Mouse (Mus musculus) T-helper 17 cell (primary cell): Measurements from ENCODE around the gene Aanat.
"Not testable (repeated sequence)": the region's sequence is repeated elsewhere in the genome, so short reads cannot be mapped to it uniquely, and the experiment has no call there.

Source experiments
- in situ Hi-C, 2 experiments: fragments of 300-600 bp; cut with MboI, MseI; formaldehyde crosslinking; loops; 1 replicate in 1 of 2; 2 replicates in 1 of 2; pipeline ENCODE4 v1.15.1; 2025; ENCODE audit warnings: high pct_unique_total_duplicates in 2 of 2

Gene Aanat

DNA sequence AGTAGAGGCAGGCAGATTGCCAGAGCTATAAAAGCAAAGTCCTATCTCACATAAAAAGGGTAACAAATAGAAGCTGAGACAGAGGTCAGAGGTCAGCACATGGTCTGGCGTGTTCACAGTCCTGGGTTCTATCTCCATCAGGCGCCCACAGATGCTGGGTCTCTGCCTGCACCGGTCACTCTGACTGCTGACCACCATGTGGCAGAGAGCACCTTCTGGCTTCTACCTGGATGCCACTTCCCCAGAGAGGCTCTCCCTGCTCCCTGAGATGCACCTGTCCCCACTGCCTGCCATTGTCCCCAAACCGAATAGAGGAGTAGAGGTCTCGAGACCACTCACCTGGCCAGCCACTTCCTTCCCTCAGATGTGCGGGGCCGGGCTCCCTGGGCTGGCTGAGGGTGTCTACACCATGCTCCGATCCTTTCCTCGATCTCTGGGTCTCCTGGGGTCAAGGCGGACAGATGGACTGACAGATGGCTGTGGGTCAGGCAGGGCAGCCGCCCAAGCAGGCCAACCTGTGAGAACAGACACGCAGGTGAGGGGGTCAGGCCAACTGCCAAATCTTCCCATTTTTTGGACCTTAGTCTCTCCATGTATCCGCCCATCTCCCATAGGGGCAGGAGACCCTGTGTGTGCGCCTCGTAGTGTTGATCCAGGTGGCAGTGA lies 23.9 kb downstream of the Aanat start:
- in situ Hi-C loops, result no loop called here

DNA sequence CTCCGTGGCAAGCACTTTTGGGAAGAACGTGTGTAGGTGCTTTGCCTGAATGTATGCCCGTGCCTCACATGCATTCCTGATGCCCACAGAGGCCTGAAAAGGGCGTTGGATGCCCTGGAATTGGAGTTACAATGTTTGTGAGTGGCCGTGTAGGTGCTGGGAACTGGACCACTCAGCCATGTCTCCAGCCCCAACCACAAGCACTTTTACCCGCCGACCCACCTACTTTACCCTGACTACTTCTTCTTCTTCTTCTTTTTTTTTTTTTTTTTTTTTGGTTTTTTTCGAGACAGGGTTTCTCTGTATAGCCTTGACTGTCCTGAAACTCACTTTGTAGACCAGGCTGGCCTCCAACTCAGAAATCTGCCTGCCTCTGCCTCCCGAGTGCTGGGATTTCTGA lies 24.9 kb downstream of the Aanat start:
- in situ Hi-C loops, result not testable (repeated sequence)

DNA sequence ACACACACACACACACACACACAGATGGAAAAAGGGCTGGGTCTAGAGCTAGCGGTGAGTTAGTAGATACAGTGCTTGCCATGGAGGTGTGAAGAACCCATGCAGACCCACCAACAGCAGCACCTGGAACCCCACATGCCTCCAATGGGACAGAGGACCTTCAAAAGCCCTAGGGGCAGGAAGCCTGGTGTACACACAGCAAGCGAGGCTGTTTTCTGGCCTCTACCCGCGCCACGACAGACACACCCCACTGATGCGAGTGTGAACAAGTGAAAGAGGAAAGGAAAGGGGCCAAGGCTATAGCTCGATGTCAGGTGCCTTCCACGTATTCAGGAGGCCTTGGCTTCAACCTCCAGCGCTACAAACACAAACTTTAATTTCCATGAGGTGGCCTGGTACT lies 25.7 kb downstream of the Aanat start:
- in situ Hi-C loops, result no loop called here

DNA sequence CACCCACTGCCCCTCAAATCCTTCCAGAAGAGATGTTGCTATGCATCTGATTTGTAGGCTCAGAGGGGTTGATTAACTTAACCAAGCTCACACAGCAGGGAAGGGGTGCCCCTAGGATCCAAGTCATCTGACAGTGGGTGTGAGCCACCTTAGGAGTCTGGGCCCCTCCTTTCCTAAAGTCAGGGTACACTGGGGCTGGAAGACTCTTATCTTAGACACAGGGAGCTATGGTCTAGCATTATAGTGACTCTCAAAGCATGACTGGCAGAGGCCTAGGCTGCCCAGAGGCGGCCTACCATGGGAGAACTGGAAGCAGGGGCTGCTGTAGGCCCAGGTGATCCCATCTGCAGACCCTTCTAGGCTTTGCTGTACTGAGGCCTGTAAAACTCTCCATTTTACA lies 26.3 kb downstream of the Aanat start:
- in situ Hi-C loops, result no loop called here

DNA sequence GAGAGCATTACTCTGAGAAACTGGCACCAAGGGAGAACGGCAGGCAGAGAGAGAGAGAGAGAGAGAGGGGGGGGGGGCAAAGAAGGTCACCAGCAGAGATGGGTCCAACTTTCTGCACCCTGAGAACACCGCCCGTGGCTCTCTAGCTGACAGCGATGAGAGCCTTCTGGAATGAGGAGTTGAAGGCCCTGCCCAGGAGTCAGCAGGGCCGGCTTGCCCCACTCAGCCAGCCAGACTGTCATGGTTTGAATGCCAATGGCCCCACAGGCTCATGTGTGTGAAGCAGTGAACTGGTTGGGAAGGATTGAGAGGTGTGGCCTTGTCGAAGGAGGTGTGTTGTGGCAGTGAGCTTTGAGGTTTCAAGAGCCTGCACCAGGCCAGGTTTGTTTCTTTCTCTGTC lies 27.0 kb downstream of the Aanat start:
- in situ Hi-C loops, result no loop called here

DNA sequence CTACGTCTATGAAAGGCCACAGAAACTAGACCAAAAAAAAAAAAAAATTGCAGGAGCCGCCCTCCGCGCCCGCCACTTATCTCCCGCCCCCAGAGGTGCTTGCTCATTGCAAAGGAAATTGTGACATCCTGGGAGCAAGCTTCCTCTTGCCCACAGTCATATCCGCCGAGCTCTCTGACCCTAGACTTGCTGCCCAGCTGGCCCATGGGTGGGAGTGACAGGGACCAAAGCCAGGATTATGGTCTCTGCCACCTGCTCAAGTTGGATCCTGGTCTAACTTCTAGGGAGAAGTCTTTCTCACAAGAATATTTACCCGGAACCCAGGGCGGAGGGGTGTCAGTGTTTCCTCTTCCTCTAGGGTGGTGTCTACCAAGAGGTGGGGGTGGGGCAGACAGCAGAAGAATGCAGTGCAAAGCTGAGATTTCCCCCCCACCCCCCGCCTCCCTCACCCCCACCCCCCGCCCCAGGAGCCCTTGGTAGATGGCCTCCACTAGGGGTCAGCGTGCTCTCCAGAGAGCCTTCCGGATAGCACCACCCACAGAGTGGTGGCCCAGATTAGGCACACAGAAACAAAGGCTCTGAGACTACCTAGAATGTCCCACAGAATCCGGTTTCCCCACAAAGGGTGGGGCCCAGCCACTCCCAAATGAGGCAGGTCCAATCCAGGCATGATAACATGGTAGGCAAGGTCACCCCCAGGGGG lies 29.7 kb downstream of the Aanat start:
- in situ Hi-C loops, result no loop called here

DNA sequence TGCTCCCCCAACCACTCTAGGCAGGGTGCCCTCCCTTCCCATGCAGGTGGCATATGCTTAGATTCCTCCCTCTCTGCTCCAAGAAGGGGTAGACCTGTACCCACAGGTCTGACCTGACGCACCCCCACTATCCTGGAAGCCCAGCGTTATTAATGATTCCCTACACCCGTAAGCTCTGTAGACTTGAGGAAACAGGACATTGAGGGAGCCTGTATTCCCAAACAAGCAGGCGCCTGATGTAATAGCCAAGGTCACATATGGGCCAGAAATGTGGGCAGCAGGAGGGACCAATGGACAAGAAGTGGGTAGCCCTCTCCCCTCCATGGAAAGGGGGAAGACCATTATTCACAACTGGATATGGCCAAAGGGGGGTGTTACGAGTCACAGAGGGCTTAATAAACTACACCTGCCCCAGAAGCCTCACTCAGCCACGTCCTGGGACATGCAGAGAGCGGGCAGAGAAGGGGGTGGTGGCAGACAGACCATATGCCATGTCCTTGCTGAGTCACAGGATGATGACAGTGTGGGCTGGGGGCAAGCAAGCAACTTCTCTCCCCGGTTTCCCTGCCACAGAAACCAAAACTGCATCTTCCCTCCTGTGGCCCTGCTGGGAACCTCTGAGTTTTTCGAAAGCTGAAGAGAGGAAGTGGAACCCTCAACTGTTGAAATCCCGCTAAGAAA lies 30.3 kb downstream of the Aanat start:
- in situ Hi-C loops, result no loop called here

DNA sequence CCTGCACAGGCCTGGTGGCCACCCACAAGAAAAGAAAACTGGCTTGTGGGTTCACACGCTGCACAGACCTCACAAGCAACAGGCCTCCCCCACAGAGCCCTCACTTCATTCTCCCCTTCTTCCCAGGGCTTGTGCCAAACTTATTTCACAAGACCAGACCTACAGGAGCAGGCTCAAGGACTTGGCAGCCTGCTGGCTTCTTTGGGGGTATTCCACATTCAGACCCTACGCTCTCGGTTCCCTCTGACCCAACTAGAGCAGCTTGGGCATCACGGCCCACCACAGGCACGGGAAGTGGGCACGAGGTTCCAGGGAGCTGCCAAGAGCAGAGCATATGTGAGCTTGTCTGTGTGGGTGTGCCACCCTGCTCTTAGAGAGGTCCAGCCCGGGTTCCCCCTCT lies 31.4 kb downstream of the Aanat start:
- in situ Hi-C loops, result no loop called here

DNA sequence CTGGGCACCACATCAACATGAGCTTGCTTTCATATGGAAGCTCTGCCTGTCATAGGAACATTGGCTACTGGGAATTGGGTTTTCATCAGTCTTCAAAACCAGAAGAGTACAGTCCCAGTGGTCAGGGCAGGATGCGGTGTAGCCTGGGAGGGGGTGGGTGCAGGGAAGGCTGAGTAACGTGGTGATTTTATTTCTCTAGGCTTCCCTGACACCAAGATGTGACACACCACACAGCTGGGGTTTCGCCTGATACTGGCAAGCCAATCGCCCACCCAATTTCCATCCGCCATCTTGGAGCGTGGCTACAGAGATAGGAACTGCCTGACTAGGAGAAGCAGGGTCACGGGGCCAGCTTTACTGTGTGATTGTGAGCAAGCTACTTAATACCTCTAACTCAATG lies 32.4 kb downstream of the Aanat start:
- in situ Hi-C loops, result no loop called here

DNA sequence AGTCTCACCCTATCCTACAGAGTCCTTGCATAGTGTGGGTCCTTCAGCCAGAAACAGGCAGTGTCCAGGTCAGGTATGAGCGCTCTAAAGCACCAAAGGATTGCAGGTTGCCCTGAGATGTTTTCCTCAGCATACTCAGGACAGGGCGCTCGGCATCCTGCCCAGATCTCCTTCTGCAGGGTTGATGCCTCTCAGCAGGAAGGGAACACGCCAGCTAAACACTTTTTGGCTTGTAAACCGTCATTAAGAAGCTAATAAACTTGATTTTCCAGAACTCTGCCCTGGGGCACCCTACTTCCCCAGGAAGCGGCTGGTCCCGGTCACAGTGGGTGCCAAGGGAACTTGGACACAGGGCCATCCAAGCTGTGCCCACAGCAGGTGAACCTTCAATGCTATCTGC lies 32.9 kb downstream of the Aanat start:
- in situ Hi-C loops, result no loop called here

DNA sequence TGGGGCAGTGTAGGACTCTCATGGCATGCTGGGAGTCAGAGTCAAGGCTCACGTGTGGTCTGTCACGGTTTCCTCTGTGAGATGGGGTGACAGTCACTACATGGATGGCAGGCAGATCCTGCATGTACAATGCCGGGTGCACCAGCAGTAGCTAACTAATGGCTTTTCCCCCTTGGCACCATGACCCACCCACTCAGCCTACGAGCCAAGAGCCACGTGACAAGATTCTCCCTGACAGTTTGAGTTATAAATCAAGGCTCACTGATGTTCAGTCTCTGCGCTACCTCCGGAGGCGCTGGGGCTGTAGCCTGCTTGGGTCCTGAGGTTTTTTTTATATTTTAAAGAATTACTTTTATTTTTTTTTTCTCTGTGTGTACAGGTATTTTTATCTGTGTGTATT lies 33.3 kb downstream of the Aanat start:
- in situ Hi-C loops, result no loop called here

DNA sequence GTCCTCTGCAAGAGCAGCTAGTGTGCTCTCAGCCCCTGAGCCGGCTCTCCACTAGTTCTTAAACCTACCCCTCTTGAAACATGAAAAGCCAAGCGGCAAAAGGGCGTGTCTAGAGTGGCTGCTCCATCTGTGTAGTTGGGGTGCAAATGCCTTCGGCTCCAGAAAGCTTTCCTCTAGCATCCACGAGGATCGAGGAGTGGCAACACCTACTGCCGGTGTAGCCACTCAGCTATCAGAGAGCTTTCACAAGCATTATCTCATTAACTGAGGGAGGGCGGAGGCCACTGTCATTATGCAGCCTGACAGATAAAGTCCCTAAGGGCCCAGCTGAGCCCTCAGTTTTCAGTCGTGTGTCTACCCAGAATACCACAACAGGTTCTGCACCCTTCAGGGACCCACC lies 33.8 kb downstream of the Aanat start:
- in situ Hi-C loops, result no loop called here

DNA sequence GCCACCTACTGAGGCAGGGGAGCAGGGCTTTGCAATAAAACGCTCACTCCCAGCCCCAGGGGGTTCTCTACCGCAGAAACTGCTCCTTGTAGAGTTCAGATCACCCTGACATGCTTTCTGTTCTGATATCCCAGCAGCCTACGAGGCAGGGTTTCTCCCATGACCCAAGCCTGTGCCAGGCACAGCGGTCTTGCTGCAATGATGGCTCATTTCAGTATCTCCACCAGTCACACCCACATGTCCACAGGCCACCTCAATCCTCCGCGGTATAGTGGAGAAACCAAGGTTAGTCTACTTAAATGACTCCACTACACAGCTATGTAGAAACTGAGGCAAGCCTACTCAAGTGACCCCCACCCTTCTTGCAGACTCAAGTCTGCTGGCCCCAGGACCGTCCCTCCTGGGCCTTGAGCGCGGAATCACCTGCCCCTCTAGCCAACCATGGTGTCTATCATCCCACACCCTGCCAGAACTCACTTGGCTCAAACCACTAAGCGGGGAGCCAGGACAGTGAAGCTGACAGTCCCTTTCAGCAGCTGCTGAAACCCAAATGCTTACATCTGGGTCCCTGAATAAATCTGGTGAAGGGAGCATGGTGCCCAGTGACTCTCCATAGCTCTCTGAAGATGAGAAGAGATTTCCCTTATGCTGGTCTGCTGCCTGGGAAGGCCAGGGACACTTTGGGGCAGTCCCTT lies 34.5 kb downstream of the Aanat start:
- in situ Hi-C loops, result no loop called here

DNA sequence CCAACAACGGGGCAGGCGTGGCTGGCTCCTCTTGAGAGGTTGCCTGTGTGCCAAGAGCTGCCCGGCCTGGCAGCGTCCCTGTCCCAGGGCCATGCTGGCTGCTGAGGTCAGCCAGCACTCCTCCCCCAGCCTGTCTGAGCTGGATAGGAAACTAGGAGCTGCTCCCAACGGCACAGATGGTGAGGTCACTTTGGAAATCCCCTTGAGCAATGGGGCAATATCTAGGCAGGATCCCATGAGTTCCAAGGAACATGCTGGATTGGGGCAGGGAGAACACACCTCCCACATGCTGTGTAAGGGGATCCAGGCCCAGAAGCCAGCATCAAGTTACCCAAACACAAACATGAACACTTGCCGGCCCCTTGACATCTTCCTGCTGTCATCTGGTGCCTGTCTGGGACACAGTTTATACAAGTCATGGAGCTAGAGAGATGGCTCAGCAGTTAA lies 35.0 kb downstream of the Aanat start:
- in situ Hi-C loops, result no loop called here

DNA sequence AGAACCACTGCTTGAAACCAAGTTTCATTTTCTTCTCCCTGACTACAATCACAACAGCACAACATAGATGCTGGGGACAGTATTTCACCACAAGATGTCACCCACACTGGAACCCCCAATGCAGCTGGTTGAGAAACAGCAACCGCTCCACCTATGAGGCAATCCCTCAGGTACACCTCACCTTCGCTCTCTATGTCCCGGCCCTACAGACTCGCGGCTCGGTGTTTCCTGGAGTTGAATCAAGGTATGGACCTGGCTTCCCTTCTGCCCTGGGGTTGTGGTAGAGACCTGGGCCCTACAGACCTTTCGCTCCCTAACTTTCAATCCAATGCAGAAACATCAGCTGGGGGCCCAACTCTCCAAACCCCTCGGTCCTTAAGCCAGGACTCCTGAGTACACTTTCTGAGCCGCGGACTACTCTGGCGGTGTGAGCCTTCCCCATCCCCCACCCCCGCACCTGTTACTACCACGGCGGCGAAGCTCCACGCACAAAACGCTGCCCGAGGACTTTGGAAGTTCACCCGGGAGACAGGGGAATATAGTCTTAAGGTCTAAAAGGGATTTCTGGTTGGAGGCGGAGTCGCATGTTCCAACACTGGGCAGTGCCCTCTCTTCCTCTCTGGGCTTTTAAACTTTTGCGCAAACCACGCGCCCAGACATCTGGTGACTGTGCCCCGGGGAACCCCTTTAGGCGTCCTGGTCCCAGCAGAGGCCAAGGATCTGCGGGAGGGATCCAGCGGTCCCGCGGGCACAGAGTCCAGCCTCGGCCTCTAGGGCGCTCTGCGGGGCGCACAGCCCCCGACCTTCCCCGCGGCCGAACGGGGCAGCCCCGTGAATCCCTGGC lies 37.3 kb downstream of the Aanat start:
- in situ Hi-C loops, result no loop called here

DNA sequence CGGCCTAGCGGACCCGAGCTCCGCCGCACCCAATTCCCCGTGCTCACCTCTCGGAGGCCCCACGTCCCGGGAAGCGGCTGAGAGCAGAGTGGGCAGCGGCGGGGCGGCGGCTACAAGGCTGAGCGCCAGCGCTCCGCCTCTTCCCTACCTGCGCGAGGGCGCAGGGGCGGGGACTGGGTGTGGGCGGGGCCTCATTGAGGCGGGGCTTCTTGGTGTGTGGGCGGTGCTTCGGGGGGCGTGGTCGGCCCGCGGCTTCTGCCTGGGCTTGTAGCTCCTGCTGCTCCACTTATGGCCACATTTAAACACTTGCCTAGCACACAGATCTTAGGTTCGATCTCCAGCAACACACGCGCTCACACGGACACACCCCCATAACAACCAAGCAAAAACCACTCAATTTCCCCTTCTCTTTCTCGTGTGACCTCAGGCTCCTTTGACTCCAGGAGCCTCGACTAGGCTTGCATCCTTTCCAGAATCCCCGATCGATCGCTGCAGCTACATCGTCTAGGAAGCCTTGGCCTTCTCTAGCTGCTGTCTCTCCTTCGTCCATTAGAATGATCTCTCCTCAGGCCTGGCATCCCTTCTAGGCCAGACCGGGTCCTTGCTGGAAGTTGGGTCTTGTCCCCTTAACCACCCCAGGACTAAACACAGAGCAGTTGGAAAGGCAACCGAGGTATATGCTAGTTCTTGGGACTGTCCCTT lies 38.0 kb downstream of the Aanat start:
- in situ Hi-C loops, result no loop called here

DNA sequence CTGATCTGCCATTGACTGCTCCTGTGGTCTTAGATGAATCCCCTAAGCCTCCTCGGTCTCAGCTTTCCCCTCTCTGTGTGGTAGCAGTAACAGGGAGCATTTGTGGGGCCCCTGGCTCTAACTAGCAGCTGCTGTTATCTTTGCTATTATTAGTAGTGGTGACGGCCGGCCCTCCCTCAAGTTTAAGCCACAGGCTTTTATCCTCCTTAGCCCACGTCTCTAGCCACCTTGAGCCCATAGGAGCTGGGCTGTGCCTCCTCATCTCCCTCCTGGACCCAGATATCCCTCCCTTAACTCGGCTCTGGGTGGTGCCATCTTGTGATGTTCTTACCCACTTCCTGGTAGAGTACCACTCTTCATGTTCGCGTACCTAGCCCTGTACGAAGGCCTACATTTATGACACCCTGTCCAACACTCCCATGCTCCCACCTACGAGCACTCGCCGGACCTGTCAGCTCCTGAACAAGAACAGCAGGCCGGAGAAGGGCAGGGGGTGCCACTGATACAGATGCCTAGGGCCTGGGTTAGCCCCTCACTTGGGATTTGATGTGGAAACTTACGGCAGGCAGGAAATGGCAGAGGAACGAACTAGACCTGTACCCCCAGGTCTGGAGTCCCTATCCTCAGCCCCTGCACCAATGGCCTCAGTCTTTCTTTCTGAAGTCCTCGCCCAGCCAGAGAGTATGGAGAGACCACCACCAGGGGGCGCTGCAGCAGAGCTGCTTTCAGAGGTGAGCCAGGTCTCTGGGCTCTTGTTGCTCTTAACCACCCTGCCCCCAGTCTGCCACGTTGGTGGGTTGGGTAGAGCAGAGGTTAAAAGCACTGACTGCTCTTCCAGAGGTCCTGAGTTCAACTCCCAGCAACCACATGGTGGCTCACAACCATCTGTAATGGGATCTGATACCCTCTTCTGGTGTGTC lies 39.1 kb downstream of the Aanat start:
- in situ Hi-C loops, result loop anchor here in 1 of 2 experiments (5.0 kb wide), 2 partner anchors 33 to 68 kb away; no protein-coding TSS in a partner anchor

DNA sequence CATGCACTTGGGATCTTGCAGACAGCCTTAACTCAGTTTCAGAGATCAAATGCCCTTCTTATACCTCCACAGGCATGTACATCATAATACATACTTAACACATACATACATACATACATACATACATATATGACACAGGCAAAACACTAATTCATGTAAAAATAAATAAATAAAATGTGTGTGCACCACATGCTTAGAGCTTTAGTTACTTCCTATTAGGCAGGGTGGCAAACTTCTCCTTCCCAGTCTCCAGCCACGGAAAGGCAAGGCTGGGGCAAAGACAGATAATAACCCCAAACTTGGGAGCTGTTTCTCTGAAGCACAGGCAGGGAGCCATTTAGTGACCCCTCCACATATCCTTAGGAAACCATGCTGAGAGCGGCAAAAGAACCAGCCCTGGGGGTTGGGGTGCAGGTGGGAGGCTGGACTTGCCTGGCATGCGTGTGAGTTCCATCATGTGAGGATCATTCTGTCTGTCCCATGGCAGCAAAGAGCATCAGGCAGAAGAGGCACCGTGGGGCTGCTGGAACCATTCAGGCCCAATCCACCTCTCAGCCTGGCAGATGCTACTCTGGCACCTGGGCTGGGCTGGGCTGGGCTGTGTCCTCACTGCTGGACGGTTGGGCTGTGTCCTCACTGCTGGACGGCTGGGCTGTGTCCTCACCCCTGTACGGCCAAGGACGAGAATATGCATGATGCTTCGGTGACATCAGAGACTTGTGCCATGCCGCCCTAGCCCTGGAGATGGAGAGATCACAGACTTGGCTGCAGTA lies 40.3 kb downstream of the Aanat start, which contains the start of gene Rhbdf2:
Rhbdf2 (minus strand) TSS at position 721 of the 773 bp plus-strand sequence.
- in situ Hi-C loops, result loop anchor here in 1 of 2 experiments (5.0 kb wide), 2 partner anchors 34 to 69 kb away; no protein-coding TSS in a partner anchor
